Mouse (Mus musculus) liver, adult (tissue): ENCODE data around the gene Taf5l.

ENCODE experiments used
- GATA4 ChIP-seq: IDR thresholded peaks from 2 replicates; pipeline ENCODE4 v1.6.1; 2014; ENCODE audit warnings: mild to moderate bottlenecking, low read length; ENCODE audit not compliant: insufficient replicate concordance

The Taf5l gene

GRCm38 (mm10) chr8:123948942-123949685 is 72.1 kb downstream of the Taf5l start, which contains the start of gene Nup133:
Gene Nup133 (minus strand): TSS chr8:123949265.
- TF ChIP-seq GATA4, result peak; percentile 53; the same call in 1 of the 2 replicates
